Mouse (Mus musculus) lung, embryonic 16.5 days (tissue): ENCODE data around the gene Kap. TPM values are rescaled to one million over a fixed set of nuclear protein-coding genes. Genes with fewer than 3 reads are reported as not detected.
"Not testable (repeated sequence)": the region's sequence is repeated elsewhere in the genome, so short reads cannot be mapped to it uniquely, and the experiment has no call there.

ENCODE experiments used
- ATAC-seq: fragments of 200-750 bp; cut with Nextera tagmentation; 2 replicates; pipeline ENCODE4 v1.8.0; 2017; ENCODE audit warnings: low read depth, mild to moderate bottlenecking, moderate library complexity
- H3K27ac ChIP-seq: fragments of 300-500 bp; sonication (generic); 2 replicates; pipeline ENCODE4 v1.5.1; 2014; ENCODE audit warnings: mild to moderate bottlenecking, control low read depth, low read length
- H3K27me3 ChIP-seq: fragments of 300-500 bp; sonication (generic); 2 replicates; pipeline ENCODE4 v1.6.1; 2014; ENCODE audit warnings: low read depth, low read length, mixed read lengths; ENCODE audit not compliant: control insufficient read depth, insufficient read depth
- H3K36me3 ChIP-seq: fragments of 300-500 bp; sonication (generic); 2 replicates; pipeline ENCODE4 v1.6.1; 2014; ENCODE audit warnings: low read length; ENCODE audit not compliant: control insufficient read depth, insufficient read depth
- H3K4me1 ChIP-seq: fragments of 300-500 bp; sonication (generic); replicated peaks from 2 replicates; pipeline ENCODE4 v1.6.1; 2014; ENCODE audit warnings: low read length, mixed read lengths; ENCODE audit not compliant: control insufficient read depth, insufficient read depth
- H3K4me2 ChIP-seq: fragments of 300-500 bp; sonication (generic); 2 replicates; pipeline ENCODE4 v1.6.1; 2014; ENCODE audit warnings: low read depth, low read length, control low read depth
- H3K4me3 ChIP-seq: fragments of 300-500 bp; sonication (generic); 2 replicates; pipeline ENCODE4 v1.5.1; 2014; ENCODE audit warnings: mild to moderate bottlenecking, low read length, control low read depth
- H3K9ac ChIP-seq: fragments of 300-500 bp; sonication (generic); 2 replicates; pipeline ENCODE4 v1.6.1; 2014; ENCODE audit warnings: low read length, control low read depth
- H3K9me3 ChIP-seq: fragments of 300-500 bp; sonication (generic); 2 replicates; pipeline ENCODE4 v1.6.1; 2016; ENCODE audit warnings: low read length; ENCODE audit not compliant: control insufficient read depth
- WGBS: fragments of 180-500 bp; shearing (Covaris S2); extraction: QIAGEN DNeasy Blood & Tissue Kit; methylation state at CpG from one replicate; pipeline ENCODE4 v1.1.7; 2014; 5-methylcytosine and 5-hydroxymethylcytosine counted together
- polyA plus RNA-seq: library from polyadenylated mRNA; unstranded; fragments of >200 nt; fragmentation: Nextera tagmentation; extraction: Ambion mirVana; gene quantifications from 2 replicates; pipeline ENCODE4 v1.2.1, GENCODE M21; 2015

The Kap gene
- polyA plus RNA-seq, 1 experiment from 2014 or later: not detected

- not testable (repeated sequence) for H3K4me2 ChIP-seq, H3K4me1 ChIP-seq, H3K27me3 ChIP-seq, H3K9ac ChIP-seq, H3K27ac ChIP-seq, H3K9me3 ChIP-seq, H3K36me3 ChIP-seq, ATAC-seq, H3K4me3 ChIP-seq
- WGBS: 81% methylated on average over 5 of the region's 6 CpGs
Observed at GRCm38 (mm10) chr6:133848861-133849260, 4.7 kb downstream of the Kap start.

- 83% methylated on average over 29 of the region's 29 CpGs for WGBS
- H3K9me3 ChIP-seq, H3K4me1 ChIP-seq, H3K4me2 ChIP-seq, H3K36me3 ChIP-seq, H3K9ac ChIP-seq, H3K27me3 ChIP-seq, ATAC-seq, H3K4me3 ChIP-seq, H3K27ac ChIP-seq: not testable (repeated sequence)
Observed at GRCm38 (mm10) chr6:133838296-133838995, 15.1 kb downstream of the Kap start.

- Histone ChIP-seq H3K4me2 (no peak overlapping the region), H3K4me3 (no peak overlapping the region), H3K9me3 (no peaks in the 10 kb centered on the region), H3K36me3 (no peaks in the 10 kb centered on the region), H3K27me3 (no peaks in the 10 kb centered on the region), H3K9ac (no peak overlapping the region), H3K27ac (no peak overlapping the region), H3K4me1 (no peaks in the 10 kb centered on the region)
- WGBS: 48% methylated on average over 1 of the region's 1 CpGs
- ATAC-seq: no peak
Observed at GRCm38 (mm10) chr6:133812342-133812741, 41.2 kb downstream of the Kap start.

Other genes with a start within 250 kb of the Kap start
- 12.6 and 14.0 TPM in 2 replicates for gene Etv6, start 181.9 kb upstream of the Kap start, polyA plus RNA-seq